Mouse (Mus musculus) midbrain, embryonic 12.5 days (tissue): ENCODE data around the gene Nmu. TPM values are rescaled to one million over a fixed set of nuclear protein-coding genes. Genes with fewer than 3 reads are reported as not detected.

Experiments
- ATAC-seq: fragments of 200-750 bp; cut with Nextera tagmentation; 2 replicates; pipeline ENCODE4 v1.8.0; 2017; ENCODE audit warnings: low read depth, moderate TSS enrichment, moderate library complexity; ENCODE audit not compliant: low FRiP score
- H3K27ac ChIP-seq: fragments of 300-500 bp; sonication (generic); replicated peaks from 2 replicates; pipeline ENCODE4 v1.5.1; 2016; ENCODE audit warnings: mild to moderate bottlenecking
- H3K27me3 ChIP-seq: fragments of 300-500 bp; sonication (generic); 2 replicates; pipeline ENCODE4 v1.6.1; 2016; ENCODE audit warnings: mild to moderate bottlenecking
- H3K36me3 ChIP-seq: fragments of 300-500 bp; sonication (generic); 2 replicates; pipeline ENCODE4 v1.6.1; 2016
- H3K4me1 ChIP-seq: fragments of 300-500 bp; sonication (generic); 2 replicates; pipeline ENCODE4 v1.6.1; 2016
- H3K4me2 ChIP-seq: fragments of 300-500 bp; sonication (generic); replicated peaks from 2 replicates; pipeline ENCODE4 v1.6.1; 2016; ENCODE audit warnings: mild to moderate bottlenecking, moderate library complexity
- H3K4me3 ChIP-seq: fragments of 300-500 bp; sonication (generic); 2 replicates; pipeline ENCODE4 v1.5.1; 2016; ENCODE audit warnings: mild to moderate bottlenecking
- H3K9ac ChIP-seq: fragments of 300-500 bp; sonication (generic); replicated peaks from 2 replicates; pipeline ENCODE4 v1.6.1; 2016; ENCODE audit warnings: mild to moderate bottlenecking, moderate library complexity
- H3K9me3 ChIP-seq: fragments of 300-500 bp; sonication (generic); 2 replicates; pipeline ENCODE4 v1.6.1; 2016; ENCODE audit warnings: mild to moderate bottlenecking
- WGBS: fragments of 180-500 bp; shearing (Covaris S2); methylation state at CpG from one replicate; pipeline ENCODE4 v1.1.7; 2016; 5-methylcytosine and 5-hydroxymethylcytosine counted together
- polyA plus RNA-seq: library from polyadenylated mRNA; unstranded; fragments of >200 nt; fragmentation: Nextera tagmentation; extraction: Ambion mirVana; gene quantifications from 2 replicates; pipeline ENCODE4 v1.2.1, GENCODE M21; 2016

Nmu gene
- not detected in 2 replicates for polyA plus RNA-seq

DNA sequence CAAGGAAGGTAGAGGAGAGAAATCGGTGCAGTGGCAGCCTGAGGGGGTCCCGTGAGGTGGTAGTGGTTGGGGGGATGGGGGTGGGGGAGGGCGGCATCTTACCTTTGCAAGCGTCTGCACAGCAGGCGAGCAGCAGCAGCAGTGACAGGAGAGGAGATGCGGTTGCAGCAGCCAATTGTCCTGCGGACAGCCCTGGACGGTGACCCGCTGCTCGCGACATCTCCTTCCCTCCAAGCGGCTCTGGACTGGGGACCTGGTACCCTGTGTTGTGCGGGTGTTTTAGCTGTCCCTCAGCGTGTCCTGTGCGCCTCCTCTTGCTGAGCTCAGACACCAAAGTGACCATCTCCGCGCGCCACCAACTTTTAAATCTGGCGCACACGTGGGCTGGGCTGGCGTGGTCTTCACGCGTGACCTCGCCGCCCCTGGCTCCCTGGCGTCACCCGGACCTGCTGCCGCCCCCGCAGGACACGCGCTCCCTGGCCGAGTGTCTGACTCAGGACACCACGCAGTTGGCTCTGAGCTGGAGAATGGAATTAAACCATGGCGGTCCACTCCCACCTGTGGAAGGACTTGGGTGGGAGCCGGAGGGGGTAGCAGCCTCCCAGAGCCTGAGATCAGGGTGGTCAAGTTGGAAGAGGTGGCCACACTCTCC lies at the start of gene Nmu:
Gene Nmu, minus strand, starts transcription at position 336 of the 652 bp plus-strand sequence.
- 0 out of 2 replicates have a peak, but pooled peaks have one; percentile 38 for ATAC-seq

GRCm38 (mm10) chr5:76411697-76412096 lies 48.1 kb upstream of the Nmu start:
- H3K27ac ChIP-seq: no peak overlapping the region
- no peaks in the 10 kb centered on the region for H3K36me3 ChIP-seq
- no peak overlapping the region for H3K4me2 ChIP-seq
- H3K9ac ChIP-seq: no peak overlapping the region
- H3K4me3 ChIP-seq: no peak overlapping the region
- ATAC-seq: no peak
- H3K4me1 ChIP-seq: no peaks in the 10 kb centered on the region
- 84% methylated on average over 4 of the region's 4 CpGs for whole genome bisulfite sequencing
- H3K9me3 ChIP-seq: no peaks in the 10 kb centered on the region
- no peaks in the 10 kb centered on the region for H3K27me3 ChIP-seq

More for the DNA sequence above, at the start of gene Nmu:
- Histone ChIP-seq H3K36me3 (no peaks in the 10 kb centered on the region), H3K9ac (peak within 1 kb of the TSS; percentile 34; the same call in 1 of the 2 replicates), H3K4me3 (peak within 1 kb of the TSS; percentile 40), H3K9me3 (no peaks in the 10 kb centered on the region), H3K4me1 (peaks cover 13% of the 10 kb centered on the region), H3K4me2 (peak within 1 kb of the TSS; percentile 67), H3K27me3 (peaks cover 30% of the 10 kb centered on the region), H3K27ac (no peak within 1 kb of the TSS)
- WGBS: 6% methylated on average over 28 of the region's 35 CpGs

GRCm38 (mm10) chr5:76394382-76394781 lies 30.8 kb upstream of the Nmu start:
- H3K9me3 ChIP-seq: no peaks in the 10 kb centered on the region
- H3K27me3 ChIP-seq: no peaks in the 10 kb centered on the region
- H3K9ac ChIP-seq: no peak overlapping the region
- no peaks in the 10 kb centered on the region for H3K4me1 ChIP-seq
- no peaks in the 10 kb centered on the region for H3K36me3 ChIP-seq
- no peak for ATAC-seq
- 87% methylated on average over 5 of the region's 5 CpGs for WGBS
- H3K4me3 ChIP-seq: no peak overlapping the region
- H3K4me2 ChIP-seq: no peak overlapping the region
- H3K27ac ChIP-seq: no peak overlapping the region

DNA sequence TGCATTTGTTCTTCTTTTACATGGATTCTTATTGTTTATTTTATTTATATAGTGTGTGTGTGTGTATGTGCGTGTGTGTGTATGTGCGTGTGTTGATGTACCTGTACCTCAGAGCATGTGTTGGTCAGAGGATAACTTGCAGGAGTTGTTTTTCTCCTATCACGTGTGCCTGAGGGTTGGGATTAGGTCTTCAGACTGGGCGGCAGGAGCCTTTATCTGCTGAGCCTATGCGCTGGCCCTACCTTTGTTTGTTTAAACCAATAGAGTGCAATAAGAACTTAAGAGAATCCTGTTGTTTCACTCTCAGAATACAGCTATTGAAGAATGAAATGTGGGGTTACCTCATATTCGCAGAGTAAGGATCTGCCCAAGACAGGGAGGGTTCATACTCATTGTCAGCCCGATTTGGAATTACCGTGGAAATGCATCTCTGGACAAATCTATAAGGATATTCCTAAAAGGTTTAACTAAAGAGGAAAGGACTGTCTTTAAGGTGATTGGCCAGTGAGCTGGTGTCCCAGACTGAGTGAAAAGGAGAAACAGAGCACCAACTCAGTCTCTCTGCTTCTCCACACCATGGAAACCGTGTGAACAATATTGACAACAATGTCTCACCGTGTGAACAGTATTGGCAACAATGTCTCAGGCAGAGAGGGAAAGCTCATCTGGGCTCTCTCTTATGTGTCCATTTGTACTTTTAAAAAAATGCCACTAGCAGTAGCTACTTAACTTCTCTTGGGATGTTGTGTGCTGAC lies 25.6 kb upstream of the Nmu start:
- WGBS: 85% methylated on average over 10 of the region's 10 CpGs
- no peak for ATAC-seq

DNA sequence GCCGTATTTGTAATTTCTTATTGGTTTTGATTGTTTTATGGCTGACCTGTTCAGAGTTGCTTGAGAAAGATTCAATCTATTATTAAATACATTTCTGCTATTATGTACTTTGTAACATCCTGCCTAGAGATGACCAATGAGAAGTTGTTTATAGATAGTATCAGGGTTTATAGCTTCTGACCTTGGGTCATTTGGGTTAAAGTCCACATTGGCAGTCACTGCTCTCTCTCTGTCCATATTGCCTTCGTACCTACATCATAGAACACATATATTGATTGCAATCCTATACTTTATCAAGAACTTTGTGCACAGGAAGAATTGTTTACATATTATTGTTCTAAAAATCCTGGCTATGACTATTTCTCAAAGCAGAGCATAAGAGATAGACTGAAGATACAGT lies 24.9 kb upstream of the Nmu start:
- no peak overlapping the region for H3K9ac ChIP-seq
- H3K4me2 ChIP-seq: no peak overlapping the region
- ATAC-seq: no peak
- 89% methylated on average over 2 of the region's 2 CpGs for WGBS
- no peaks in the 10 kb centered on the region for H3K9me3 ChIP-seq
- no peaks in the 10 kb centered on the region for H3K4me1 ChIP-seq
- H3K27me3 ChIP-seq: no peaks in the 10 kb centered on the region
- no peak overlapping the region for H3K4me3 ChIP-seq
- H3K27ac ChIP-seq: no peak overlapping the region
- H3K36me3 ChIP-seq: no peaks in the 10 kb centered on the region

More for the DNA sequence above, 25.6 kb upstream of the Nmu start:
- no peaks in the 10 kb centered on the region for H3K4me1 ChIP-seq
- H3K4me3 ChIP-seq: no peak overlapping the region
- no peaks in the 10 kb centered on the region for H3K9me3 ChIP-seq
- no peaks in the 10 kb centered on the region for H3K36me3 ChIP-seq
- H3K27me3 ChIP-seq: no peaks in the 10 kb centered on the region
- no peak overlapping the region for H3K9ac ChIP-seq
- H3K4me2 ChIP-seq: no peak overlapping the region
- H3K27ac ChIP-seq: no peak overlapping the region

- no peak for ATAC-seq
- Histone ChIP-seq H3K4me2 (no peak overlapping the region), H3K36me3 (no peaks in the 10 kb centered on the region), H3K27ac (no peak overlapping the region), H3K9me3 (no peaks in the 10 kb centered on the region), H3K4me1 (no peaks in the 10 kb centered on the region), H3K27me3 (no peaks in the 10 kb centered on the region), H3K4me3 (no peak overlapping the region), H3K9ac (no peak overlapping the region)
- 66% methylated on average over 6 of the region's 6 CpGs for WGBS
Observed at GRCm38 (mm10) chr5:76383673-76384072, 20.1 kb upstream of the Nmu start.

DNA sequence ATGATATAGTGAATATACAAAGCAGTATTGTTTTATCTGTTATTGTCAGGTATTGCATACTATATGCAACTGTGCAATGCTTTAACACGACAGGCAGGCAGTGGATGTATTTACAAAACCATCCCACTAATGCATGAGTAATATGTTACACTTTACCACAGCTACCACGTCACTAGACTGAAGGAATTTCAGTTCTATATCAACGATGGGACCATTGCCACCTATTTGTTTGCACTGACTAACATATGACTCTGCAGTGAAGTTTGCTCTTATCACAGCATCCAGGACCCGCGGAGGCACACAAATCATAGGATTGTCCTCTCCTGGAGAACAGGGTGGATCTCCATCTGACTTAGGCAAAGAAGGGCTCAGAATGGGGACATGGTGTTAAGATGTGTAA lies 18.2 kb upstream of the Nmu start:
- Histone ChIP-seq H3K4me3 (no peak overlapping the region), H3K4me1 (no peaks in the 10 kb centered on the region), H3K27ac (no peak overlapping the region), H3K4me2 (no peak overlapping the region), H3K36me3 (no peaks in the 10 kb centered on the region), H3K27me3 (no peaks in the 10 kb centered on the region), H3K9ac (no peak overlapping the region), H3K9me3 (no peaks in the 10 kb centered on the region)
- no peak for ATAC-seq
- 87% methylated on average over 5 of the region's 5 CpGs for WGBS

GRCm38 (mm10) chr5:76379216-76379615 lies 15.6 kb upstream of the Nmu start:
- no peak for ATAC-seq
- H3K4me1 ChIP-seq: no peaks in the 10 kb centered on the region
- no peak overlapping the region for H3K9ac ChIP-seq
- no peaks in the 10 kb centered on the region for H3K27me3 ChIP-seq
- no peak overlapping the region for H3K4me3 ChIP-seq
- H3K36me3 ChIP-seq: no peaks in the 10 kb centered on the region
- no peak overlapping the region for H3K27ac ChIP-seq
- 39% methylated on average over 3 of the region's 3 CpGs for WGBS
- H3K4me2 ChIP-seq: no peak overlapping the region
- no peaks in the 10 kb centered on the region for H3K9me3 ChIP-seq

DNA sequence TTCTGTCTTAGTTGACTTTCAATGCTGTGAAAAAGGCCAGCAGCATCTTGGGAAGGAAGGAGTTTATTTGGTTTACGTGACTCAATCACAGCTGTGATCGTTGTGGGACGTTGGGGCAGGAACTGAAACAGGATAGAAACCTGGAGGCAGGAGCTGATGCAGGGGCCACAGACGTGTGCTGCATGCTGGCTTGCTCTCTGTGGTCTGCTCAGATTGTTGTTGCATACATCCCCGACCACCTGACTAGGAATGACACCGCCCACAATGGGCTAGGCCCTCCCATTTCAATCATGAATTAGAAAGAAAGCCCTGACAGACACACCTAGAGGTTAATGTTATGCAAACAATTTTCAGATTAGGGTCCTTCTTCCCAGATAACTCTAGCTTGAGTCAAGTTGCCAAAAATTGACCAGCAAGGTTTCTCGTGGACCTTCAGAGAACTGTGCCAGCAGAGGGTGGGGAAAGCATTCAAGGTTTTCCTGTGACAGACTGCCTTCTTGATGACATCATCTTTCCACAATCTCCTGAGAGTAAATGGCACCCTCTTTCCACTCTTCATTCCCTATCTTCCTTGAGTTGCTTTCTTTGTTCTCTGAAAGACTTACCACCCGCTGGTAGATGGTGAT lies 5.7 kb upstream of the Nmu start:
- no peak overlapping the region for H3K4me3 ChIP-seq
- no peak overlapping the region for H3K4me2 ChIP-seq
- H3K4me1 ChIP-seq: no peaks in the 10 kb centered on the region
- WGBS: 81% methylated on average over 8 of the region's 8 CpGs
- no peak overlapping the region for H3K9ac ChIP-seq
- ATAC-seq: no peak
- peaks cover 8% of the 10 kb centered on the region for H3K27me3 ChIP-seq
- H3K27ac ChIP-seq: no peak overlapping the region
- no peaks in the 10 kb centered on the region for H3K9me3 ChIP-seq
- no peaks in the 10 kb centered on the region for H3K36me3 ChIP-seq

- Histone ChIP-seq H3K9ac (no peak overlapping the region), H3K27me3 (peaks cover 30% of the 10 kb centered on the region), H3K4me2 (no peak overlapping the region), H3K9me3 (no peaks in the 10 kb centered on the region), H3K4me1 (peaks cover 13% of the 10 kb centered on the region), H3K27ac (no peak overlapping the region), H3K36me3 (no peaks in the 10 kb centered on the region), H3K4me3 (no peak overlapping the region)
- WGBS: 50% methylated on average over 5 of the region's 5 CpGs
- no peak for ATAC-seq
Observed at GRCm38 (mm10) chr5:76365406-76365805, 1.8 kb upstream of the Nmu start.

GRCm38 (mm10) chr5:76360786-76361185 lies 2.8 kb downstream of the Nmu start:
- no peak overlapping the region for H3K4me2 ChIP-seq
- ATAC-seq: no peak

DNA sequence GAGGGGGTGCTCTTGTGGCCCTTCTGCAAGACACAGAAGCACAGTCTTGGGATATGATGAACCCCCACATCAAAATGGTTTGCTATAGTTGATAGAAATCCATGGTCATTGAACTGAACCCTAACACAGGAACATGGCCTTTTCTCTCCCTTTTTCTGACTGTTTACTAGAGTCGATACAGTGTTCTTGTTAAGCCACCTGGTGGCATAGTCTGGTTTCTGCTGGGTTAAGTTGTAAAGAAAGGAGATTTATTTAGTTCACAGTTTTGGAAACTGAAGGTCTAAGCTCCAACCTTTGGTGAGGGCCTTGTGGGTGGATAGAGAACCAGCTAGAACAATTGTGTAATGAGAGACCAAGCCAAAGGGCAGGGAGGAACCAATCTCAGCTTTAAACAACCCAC lies 3.5 kb downstream of the Nmu start:
- Histone ChIP-seq H3K4me1 (peaks cover 13% of the 10 kb centered on the region), H3K27me3 (peaks cover 27% of the 10 kb centered on the region), H3K27ac (no peak overlapping the region), H3K4me3 (no peak overlapping the region), H3K9me3 (no peaks in the 10 kb centered on the region), H3K36me3 (no peaks in the 10 kb centered on the region), H3K4me2 (no peak overlapping the region), H3K9ac (no peak overlapping the region)
- WGBS: 82% methylated on average over 1 of the region's 1 CpGs
- ATAC-seq: no peak

More at GRCm38 (mm10) chr5:76360786-76361185, 2.8 kb downstream of the Nmu start:
- Histone ChIP-seq H3K27me3 (peaks cover 30% of the 10 kb centered on the region), H3K4me1 (peaks cover 13% of the 10 kb centered on the region), H3K9ac (no peak overlapping the region), H3K36me3 (no peaks in the 10 kb centered on the region), H3K27ac (no peak overlapping the region), H3K9me3 (no peaks in the 10 kb centered on the region), H3K4me3 (no peak overlapping the region)
- 90% methylated on average over 4 of the region's 4 CpGs for WGBS
